Mouse (Mus musculus) gastrocnemius, postnatal 14 days (tissue): ENCODE data around the gene Ntsr2. TPM values are rescaled to one million over a fixed set of nuclear protein-coding genes. Genes with fewer than 3 reads are reported as not detected.

Experiments used
- DNase-seq: peaks from one replicate; pipeline ENCODE4 v3.0.0; 2021; ENCODE audit warnings: mixed read lengths
- intact Hi-C: fragments of 180-260 bp; cut with DNase I; formaldehyde crosslinking; loops from one replicate; pipeline ENCODE4 v1.15.1; 2025; ENCODE audit warnings: low total_unique reads
- long read RNA-seq, 2 experiments: library from polyadenylated mRNA; stranded (forward); transcript quantifications; one replicate each; pipeline ENCODE4 v2.0.0; 2021
- total RNA-seq, 2 experiments: library from RNA; stranded (reverse); gene quantifications; 2 replicates each; pipeline ENCODE4 v1.2.3; 2021

Gene Ntsr2
- 1 to 10 TPM; 1.5 to 1.7 TPM for total RNA-seq
- long read RNA-seq, experiment 1, partial matches to known transcripts, result 0 of 1 reads
- long read RNA-seq, experiment 1, other reads (novel, unspliced or antisense), result 0 of 1 reads
- long read RNA-seq, experiment 2, partial matches to known transcripts, result 0 of 5 reads
- long read RNA-seq, experiment 2, other reads (novel, unspliced or antisense), result 1 of 5 reads

DNA sequence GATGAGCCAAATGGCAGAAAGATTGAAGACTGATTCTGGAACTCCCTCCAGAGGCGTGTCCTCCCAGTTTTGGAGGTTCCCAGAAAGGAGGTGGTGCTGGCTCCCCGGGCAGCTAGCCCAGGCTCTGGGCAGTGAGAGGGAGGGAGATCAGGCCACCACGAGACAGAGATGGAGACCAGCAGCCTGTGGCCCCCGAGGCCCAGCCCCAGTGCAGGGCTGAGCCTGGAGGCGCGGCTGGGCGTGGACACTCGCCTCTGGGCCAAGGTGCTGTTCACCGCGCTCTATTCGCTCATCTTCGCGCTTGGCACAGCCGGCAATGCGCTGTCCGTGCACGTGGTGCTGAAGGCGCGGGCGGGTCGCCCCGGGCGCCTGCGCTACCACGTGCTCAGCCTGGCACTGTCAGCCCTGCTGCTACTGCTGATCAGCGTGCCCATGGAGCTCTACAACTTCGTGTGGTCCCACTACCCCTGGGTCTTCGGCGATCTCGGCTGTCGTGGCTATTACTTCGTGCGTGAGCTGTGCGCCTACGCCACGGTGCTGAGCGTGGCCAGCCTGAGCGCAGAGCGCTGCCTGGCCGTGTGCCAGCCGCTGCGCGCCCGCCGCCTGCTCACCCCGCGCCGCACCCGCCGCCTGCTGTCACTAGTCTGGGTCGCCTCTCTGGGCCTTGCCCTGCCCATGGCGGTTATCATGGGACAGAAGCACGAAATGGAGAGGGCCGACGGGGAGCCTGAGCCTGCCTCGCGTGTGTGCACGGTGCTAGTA is at the start of gene Ntsr2:
Gene Ntsr2 (plus strand): TSS at position 51 of the 762 bp plus-strand sequence.
- intact Hi-C loops, result no loop called here
- DNase-seq, result peak; percentile 75

DNA sequence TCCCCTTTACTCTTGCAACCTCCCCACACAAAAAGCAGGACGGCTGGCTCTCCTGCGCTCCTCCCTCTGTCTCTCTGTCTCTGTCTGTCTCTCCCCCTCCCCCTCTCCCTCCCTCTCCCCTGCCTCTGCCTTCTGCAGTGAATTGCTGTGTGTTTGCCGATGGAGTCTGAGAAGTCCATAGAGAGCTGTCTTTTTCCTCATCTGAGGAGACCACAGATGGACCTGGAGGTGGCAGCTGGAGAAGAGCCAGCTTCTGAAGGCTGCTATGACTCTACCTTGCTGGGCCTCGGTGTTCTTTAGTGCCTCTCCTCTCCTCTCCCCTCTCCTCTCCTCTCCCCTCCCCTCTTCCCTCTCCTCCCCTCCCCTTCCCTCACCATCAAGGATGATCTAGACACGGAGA is 47.6 kb upstream of the Ntsr2 start:
- intact Hi-C loops, result no loop called here
- no peak for DNase-seq

- no peak for DNase-seq
- intact Hi-C loops, result no loop called here
These were observed 42.2 kb upstream of the Ntsr2 start, which contains the start of gene Lpin1 for GRCm38 (mm10) chr12:16610936-16611335. TSS of gene Lpin1 (minus strand) at chr12:16610966.

GRCm38 (mm10) chr12:16614556-16614955 is 38.6 kb upstream of the Ntsr2 start:
- no peak for DNase-seq
- intact Hi-C loops, result no loop called here

- intact Hi-C loops, result no loop called here
- no peak for DNase-seq
These were observed 37.4 kb upstream of the Ntsr2 start for GRCm38 (mm10) chr12:16615738-16616137.

DNA sequence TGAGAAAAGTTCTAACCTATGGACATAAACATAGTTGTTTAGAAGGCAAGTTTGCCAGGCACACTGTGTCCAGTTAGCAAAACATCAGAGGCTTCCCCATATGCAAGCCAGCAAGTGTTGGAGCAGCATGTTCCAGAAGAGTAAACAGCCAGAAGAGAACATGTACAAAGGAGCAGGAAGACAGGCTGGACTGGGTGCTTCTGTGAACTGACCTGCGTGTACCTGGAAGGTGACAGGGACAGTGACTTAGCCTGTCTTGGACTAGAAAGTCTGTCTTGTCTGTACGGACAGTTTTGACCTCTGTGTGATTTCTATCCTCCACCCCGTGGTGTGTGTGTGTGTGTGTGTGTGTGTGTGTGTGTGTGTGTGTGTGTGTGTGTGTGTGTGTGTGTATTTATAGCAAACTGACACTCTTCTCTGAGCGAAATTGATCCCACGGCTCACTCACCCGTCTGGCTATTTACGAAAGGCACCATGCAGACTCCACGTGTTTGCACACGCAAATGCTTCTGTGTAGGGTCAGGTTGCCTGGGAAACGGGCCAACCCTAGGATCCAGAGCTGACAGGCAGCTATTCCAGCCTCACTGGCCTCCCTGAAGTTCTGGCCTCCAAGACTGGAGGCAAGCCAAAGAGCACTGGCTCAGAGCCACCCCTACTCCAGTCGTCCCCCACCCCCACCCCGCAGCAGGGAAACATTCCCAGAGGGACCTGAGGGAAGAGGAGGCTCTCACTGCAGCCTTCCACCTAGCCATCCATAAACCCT is 34.5 kb upstream of the Ntsr2 start:
- intact Hi-C loops, result no loop called here
- DNase-seq, result peak; percentile 86

DNA sequence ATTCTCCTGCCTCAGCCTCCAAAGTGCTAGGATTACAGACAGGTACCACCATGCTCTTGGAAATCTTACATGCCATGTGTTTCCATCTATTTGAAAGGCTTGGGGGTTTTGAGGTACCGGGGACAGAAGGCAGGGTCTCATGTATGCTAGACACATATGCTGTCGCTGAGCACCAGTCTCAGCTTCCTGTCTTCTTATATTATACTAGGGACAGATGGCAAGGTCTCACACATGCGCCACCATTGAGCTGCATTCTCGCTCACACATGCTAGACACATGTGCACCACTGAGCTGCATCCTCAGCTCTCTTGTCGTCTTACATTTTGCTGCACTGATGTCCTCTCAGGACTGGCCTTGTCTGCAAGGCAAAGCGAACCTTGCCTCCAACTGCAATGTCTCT is 33.7 kb upstream of the Ntsr2 start:
- DNase-seq, result no peak

DNA sequence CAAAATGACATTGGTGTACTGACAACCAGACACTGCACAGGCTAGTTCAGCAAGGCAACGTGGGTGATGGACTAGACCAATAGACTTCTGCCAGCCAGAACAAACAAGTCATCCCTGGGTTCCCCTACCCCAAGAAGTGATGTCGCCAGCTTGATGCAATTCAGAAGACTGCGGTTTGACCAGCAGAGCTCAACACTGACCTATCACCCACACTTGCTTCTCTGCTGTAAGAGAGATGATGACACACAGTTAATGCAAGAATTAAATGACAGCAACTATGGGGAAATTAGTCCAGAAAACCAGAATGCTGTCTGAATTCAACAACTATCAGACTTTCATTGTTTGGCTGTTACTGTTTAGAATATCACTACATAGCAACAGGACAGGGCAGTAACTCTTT is 33.0 kb upstream of the Ntsr2 start:
- DNase-seq, result no peak
- intact Hi-C loops, result no loop called here

More for the DNA sequence above, 33.7 kb upstream of the Ntsr2 start:
- intact Hi-C loops, result no loop called here

DNA sequence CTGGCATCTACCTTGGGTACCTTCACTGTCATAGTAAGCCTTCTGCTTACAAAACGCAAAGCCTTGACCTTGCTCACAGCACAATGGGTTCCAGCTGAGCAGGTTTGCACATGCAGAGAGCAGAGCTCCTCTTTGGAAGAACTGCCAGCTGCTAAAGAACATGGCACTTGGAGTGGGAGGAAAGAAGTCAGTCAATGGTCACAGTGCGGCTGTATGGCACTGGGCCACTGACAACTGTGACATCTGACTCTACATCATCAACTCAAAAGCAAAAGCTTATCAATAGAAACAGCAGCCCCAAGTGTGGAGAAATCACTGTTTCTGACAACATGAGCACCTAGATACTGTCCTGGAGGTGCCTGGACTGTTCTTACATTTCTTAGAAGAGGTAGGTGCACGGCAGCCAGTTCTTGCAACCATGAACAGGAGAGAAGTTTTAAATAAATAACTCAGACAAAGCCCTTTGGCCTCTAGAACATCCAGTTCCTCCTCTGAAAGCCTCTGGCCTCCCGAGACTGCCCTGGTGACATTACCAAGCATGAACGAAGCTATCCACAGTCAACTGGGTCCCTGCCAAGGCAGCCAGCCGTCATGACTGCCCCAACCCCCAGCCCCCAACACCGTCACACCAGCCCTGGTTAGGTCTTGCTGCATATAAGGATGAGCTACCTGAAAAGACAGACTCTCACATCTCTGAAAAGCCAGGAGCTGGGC is 22.9 kb upstream of the Ntsr2 start:
- intact Hi-C loops, result loop anchor here (5.0 kb wide), 1 partner anchor 63 kb away; no protein-coding TSS in a partner anchor
- DNase-seq, result peak; percentile 16

DNA sequence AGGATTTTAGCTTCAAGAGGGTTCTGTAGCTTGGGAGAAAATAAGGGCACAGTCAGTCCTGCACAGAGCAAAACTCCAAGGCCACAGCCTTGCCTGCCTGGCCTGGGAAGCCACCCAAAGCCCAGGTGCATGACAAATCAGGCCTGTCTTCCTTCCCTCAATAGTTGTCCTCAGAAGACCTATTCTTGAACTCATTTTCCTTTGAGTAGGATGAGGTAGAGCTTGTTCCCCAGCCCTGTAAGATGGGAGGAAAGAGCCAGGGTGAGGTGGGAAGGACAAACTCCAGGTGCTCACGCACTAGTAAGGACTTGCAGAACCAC is 22.4 kb upstream of the Ntsr2 start:
- no peak for DNase-seq
- intact Hi-C loops, result loop anchor here (5.0 kb wide), 1 partner anchor 64 kb away; no protein-coding TSS in a partner anchor

- DNase-seq, result no peak
- intact Hi-C loops, result loop anchor here (5.0 kb wide), 1 partner anchor 64 kb away; no protein-coding TSS in a partner anchor
These were observed 21.8 kb upstream of the Ntsr2 start for GRCm38 (mm10) chr12:16631423-16631822.

DNA sequence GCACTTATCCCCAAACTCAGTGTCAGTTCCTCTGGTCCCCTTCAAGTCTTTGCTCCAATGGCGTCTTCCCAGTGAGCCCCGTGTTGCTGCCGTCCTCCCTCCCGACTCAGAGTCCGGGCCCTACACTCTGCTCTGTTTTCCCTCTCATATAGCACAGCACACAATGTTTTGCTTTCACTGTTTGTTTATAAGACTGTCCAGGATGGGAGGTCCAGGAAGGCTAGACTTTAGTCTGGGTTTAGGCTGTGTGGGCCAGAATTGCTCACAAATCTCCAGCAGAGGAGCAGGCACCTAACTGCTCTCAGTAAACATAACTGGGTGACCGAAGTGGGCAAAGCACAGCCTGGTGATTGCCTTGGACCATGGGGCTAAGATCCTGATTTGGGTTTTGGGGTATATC is 19.9 kb upstream of the Ntsr2 start:
- DNase-seq, result no peak
- intact Hi-C loops, result loop anchor here (5.0 kb wide), 1 partner anchor 66 kb away; no protein-coding TSS in a partner anchor

GRCm38 (mm10) chr12:16634075-16634813 is 18.9 kb upstream of the Ntsr2 start:
- DNase-seq, result peak; percentile 50
- intact Hi-C loops, result loop anchor here (5.0 kb wide), 1 partner anchor 67 kb away; no protein-coding TSS in a partner anchor

DNA sequence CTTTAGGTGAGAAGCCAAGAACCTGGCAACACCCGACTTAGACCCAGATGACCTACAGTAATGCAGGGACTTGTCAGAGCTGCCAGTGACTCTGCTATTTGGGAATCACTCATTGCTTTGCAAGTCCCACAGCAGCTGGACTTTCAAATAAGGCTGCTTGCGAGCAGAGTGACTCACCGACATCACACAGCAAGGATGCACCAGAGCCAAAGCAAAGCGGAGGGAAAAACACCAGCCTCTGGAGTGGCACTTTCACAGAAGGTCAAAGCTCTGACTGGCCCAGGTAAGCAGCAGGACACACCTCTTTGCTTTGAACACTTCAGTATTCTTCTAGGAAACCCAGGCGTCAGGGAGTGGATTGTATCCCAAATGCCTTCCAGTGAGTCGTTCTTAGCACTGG is 17.4 kb upstream of the Ntsr2 start:
- intact Hi-C loops, result no loop called here
- no peak for DNase-seq

GRCm38 (mm10) chr12:16639078-16639771 is 14.0 kb upstream of the Ntsr2 start:
- no peak for DNase-seq
- intact Hi-C loops, result no loop called here

GRCm38 (mm10) chr12:16640075-16640474 is 13.1 kb upstream of the Ntsr2 start:
- intact Hi-C loops, result no loop called here
- peak; percentile 32 for DNase-seq

- DNase-seq, result no peak
These were observed 11.2 kb upstream of the Ntsr2 start for GRCm38 (mm10) chr12:16642000-16642399.

DNA sequence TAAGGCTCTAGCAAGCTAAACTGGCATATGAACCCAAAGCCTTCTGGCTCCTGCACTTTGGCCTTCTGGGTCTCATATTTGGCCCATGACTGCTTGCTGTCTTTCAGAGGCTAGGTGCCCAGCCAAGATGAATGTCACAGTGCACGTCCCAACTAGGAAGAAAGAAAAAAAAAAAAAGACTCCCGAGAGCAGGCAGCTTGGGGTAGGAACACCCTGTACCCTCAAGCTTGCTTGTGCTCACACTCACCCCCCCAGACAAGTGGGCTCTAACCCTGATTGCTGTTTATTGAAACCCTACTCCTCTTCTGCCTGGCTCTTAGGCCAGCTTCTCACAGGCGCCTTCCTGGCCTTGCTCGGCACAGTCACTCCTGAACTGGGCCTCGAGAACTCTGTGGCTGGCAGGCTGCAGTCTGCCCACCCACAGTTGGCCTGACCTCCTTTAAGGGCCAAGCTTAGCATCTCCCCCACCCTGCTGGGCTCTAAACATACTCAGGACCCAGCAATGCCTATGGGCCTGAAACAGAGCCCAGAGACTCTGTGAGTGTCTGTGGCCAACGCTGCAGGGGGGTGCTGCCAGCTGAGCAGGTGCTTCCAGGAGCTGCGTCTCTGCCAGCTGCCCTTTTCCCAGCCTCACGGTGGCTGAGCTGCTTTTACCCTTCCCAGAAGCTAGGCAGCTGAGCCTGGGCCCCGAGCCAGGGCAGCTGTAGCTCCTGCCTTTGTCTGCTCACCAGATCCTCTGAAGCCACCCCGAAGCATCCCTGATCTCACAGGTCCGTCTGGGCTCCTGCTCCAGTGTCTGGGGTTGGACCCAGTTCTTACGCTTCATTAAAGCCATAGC is 9.5 kb upstream of the Ntsr2 start:
- DNase-seq, result peak; percentile 85
- intact Hi-C loops, result no loop called here

More at GRCm38 (mm10) chr12:16642000-16642399, 11.2 kb upstream of the Ntsr2 start:
- intact Hi-C loops, result no loop called here
